Mouse (Mus musculus) gastrocnemius, adult 8-10 months (tissue): ENCODE data around the gene Xbp1. TPM values are rescaled to one million over a fixed set of nuclear protein-coding genes. Genes with fewer than 3 reads are reported as not detected.

Experiments
- DNase-seq, 2 experiments: peaks; one replicate each; pipeline ENCODE4 v3.0.0; 2022; ENCODE audit warnings: low spot score in 2 of 2
- total RNA-seq, 4 experiments: library from RNA; stranded (reverse); gene quantifications; 2 replicates each; pipeline ENCODE4 v1.2.4; 2022

The Xbp1 gene
- total RNA-seq, 4 experiments from 2014 or later, result 57.4 to 110 (median 72.7) TPM

DNA sequence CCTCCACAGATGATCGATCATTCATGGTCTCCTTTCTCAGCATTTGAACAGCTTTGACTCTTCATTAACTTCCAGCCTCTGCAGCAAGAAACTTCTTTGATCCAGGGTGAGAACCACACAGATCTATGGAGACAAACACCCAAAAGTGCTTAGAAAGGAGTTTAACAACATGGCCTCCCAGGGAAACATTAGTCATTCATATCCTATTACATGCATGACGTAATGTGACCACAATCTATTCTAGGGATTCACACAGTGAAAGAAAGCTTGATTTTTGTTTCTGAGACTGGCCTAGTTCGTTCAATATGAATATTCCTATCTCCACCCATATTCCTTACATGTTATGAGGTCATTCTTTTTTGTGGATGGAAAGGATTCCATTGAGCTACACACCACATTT, 45.1 kb downstream of the Xbp1 start:
- no peak for DNase-seq

DNA sequence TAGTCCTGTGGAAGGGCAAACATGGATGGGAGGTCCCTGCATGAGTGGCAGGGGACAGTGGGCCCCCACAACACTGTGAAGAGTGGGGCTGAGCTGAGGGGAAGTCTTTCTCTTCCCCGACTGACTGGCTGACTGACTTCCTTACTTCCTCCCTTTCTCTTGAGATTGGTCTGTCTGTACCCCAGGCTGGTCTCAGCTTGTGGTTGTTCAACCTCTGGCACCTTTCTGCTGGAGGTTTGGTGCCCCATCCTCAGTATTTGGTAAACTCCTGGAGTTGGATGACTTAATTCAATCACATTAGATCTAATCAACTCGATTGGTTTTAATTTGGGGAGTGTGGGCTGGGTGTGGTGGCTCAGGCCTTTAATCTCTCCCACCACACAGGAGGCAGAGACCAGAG, 46.0 kb downstream of the Xbp1 start:
- no peak for DNase-seq

DNA sequence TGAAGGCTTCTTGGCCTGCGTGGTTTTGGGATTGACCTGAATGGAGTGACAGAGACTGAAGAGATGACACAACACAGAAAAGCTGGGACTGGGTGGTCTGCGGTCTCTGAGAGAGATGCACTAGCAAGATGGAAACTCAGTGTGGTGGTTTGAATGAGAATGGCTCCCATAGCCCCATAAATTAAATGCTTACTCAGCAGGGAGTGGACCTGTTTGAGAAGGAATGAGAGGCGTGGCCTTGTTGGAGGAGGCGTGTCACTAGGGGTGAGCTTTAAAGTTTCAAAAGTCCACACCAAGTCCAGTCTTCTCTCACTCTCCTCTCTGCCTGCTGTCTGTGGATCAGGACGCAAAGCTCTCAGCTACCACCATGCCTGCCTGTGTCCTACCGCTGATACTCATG, 47.2 kb downstream of the Xbp1 start:
- DNase-seq, result no peak

DNA sequence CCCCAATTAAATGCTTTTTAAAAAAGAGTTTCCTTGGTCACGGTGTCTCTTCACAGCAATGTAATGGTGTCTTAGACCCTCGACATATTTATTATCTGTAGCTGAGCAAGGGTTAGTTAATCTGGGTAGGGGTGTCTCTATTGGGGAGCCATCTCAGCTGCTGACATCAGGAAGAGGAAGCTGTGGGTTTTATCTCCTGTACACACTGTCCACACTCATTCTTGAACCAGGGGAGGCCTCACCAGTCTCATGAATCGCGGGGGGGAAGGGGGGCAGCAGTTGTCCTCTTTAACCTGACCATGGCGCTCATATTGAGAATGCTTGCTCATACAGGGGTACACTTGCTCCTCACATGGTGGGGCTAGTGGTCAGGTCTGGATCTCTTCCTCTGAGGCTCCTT, 47.6 kb downstream of the Xbp1 start:
- no peak for DNase-seq

DNA sequence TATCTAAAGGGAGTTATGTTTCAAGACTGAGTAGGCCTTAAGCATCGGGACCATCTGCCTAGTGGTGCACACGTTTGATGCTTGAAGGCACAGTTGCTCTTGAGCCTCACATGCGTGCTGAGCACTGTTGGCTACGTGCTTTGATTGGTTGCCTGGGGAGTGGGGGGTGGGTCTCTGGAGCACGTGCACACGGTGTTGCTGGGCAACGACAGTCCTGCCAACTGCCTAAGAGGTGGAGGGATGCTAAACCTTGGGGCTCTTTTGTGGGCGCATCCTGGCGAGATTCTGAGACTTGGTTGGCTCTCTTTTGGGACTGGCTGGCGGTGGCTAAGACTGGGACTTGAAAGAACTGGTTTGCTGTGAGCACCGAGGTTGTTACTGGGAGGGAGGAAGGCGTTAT, 49.0 kb downstream of the Xbp1 start, which contains the start of gene Ankrd36:
Ankrd36 (plus strand) TSS at position 211 of the 400 bp plus-strand sequence.
- no peak for DNase-seq

DNA sequence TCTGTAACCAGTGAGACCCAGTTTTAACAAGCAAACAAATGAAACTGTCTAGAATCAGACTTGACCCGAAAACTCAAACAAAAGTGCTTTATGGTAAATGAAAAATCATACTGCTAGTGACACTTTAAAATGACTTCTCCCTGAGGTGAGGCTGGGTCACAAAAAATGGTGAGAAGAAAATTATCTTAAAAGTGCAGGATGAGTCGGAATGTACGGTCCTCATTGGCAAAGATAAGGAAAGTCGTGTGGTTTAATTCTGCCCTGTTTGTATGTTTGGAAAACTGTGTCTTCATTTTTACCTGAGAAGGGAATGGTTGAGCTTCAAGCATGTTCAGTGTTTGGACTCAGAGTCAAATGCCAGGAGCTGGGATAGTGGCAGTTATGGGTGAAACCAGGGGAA, 51.4 kb downstream of the Xbp1 start:
- no peak for DNase-seq

DNA sequence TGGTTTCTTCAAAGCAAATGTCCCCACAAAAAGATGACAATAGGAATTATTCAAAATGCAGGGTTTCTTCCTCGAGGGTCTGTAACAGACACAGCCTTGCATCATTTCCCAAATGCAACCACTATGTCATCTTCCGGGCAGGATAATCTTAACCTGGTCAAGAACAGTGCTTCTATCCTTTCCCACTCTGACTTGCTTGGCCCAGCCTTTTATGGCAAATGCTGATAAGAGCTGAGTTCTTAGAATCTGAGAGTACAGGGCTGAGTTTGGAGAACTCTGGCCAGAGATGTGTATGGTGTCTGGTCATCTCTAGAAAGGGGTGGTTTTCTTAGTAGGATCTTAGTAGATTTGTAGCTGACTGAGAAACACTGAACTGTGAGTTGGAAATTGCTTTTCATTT, 53.4 kb downstream of the Xbp1 start:
- DNase-seq, result no peak

DNA sequence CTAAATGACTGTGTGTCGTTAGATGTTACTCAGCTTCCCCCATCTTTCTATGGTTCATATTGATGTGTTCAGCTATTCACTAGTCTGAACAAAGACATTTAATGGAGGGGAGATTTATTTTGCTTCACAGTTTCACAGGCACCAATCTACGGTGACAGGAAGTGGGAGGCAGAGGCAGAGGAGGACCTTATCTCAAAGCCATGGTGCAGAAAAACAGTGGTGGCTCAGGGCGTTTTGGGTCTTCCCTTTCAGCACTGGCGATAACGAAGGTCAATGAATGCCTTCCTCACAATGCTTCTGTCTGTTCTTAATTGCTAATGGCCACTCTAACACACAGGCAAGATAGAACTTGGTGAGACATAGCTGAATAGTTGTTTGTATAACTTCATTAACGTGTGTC, 54.6 kb downstream of the Xbp1 start:
- no peak for DNase-seq

Other genes with a start within 250 kb of the Xbp1 start
- 1 to 10 TPM; 5.4 to 6.7 (median 6.3) TPM for gene Znrf3, start 75.8 kb upstream of the Xbp1 start, total RNA-seq
- 10 to 100 TPM; 19.2 to 27.7 (median 24.0) TPM for gene Ccdc117, start 21.5 kb downstream of the Xbp1 start, total RNA-seq
- gene Ankrd36, start 49.0 kb downstream of the Xbp1 start, total RNA-seq, result not detected
- gene Mrps24, start 195.0 kb downstream of the Xbp1 start, total RNA-seq, result 100 to 1,000 TPM in 3 of 4 experiments, 10 to 100 TPM in 1; 98.9 to 119 (median 108) TPM
- gene Urgcp, start 241.7 kb downstream of the Xbp1 start, total RNA-seq, result 10 to 100 TPM; 46.2 to 52.2 (median 48.2) TPM